Mouse (Mus musculus): ENCODE results near the gene Ncan. TPM values are rescaled to one million over a fixed set of nuclear protein-coding genes. Genes with fewer than 3 reads are reported as not detected.

Gene Ncan
- total RNA-seq, 2 experiments from 2014 or later: not detected

- ATAC-seq (ENCODE audit: poor library complexity, severe bottlenecking): no peak
Measured at GRCm38 (mm10) chr8:70129309-70129952, 8.8 kb upstream of the Ncan start.

DNA sequence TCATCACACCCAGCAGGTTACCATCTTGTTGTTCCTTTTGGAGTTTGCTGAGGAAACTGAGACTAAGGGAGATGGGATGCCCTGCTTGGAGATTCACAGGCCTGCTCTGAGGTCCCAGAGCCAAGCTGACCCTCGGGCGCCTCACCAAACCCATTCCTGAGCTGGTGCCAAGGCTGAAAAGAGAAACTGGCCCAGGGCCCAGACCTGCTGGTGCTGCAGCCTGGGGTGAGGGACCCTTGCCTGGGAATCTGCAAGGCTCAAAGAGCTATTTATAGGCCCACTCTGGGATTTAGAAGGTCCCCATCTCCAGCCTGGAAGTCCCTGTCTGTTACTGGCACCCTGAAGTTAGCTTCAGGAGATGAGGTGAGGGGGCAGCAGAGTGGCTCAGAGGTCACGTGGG is 7.8 kb upstream of the Ncan start:
- no peak for ATAC-seq (ENCODE audit: poor library complexity, severe bottlenecking)

- ATAC-seq (ENCODE audit: poor library complexity, severe bottlenecking): no peak
Measured at GRCm38 (mm10) chr8:70124992-70125391, 4.3 kb upstream of the Ncan start.

GRCm38 (mm10) chr8:70122863-70123262 is 2.2 kb upstream of the Ncan start:
- no peak for ATAC-seq (ENCODE audit: poor library complexity, severe bottlenecking)

DNA sequence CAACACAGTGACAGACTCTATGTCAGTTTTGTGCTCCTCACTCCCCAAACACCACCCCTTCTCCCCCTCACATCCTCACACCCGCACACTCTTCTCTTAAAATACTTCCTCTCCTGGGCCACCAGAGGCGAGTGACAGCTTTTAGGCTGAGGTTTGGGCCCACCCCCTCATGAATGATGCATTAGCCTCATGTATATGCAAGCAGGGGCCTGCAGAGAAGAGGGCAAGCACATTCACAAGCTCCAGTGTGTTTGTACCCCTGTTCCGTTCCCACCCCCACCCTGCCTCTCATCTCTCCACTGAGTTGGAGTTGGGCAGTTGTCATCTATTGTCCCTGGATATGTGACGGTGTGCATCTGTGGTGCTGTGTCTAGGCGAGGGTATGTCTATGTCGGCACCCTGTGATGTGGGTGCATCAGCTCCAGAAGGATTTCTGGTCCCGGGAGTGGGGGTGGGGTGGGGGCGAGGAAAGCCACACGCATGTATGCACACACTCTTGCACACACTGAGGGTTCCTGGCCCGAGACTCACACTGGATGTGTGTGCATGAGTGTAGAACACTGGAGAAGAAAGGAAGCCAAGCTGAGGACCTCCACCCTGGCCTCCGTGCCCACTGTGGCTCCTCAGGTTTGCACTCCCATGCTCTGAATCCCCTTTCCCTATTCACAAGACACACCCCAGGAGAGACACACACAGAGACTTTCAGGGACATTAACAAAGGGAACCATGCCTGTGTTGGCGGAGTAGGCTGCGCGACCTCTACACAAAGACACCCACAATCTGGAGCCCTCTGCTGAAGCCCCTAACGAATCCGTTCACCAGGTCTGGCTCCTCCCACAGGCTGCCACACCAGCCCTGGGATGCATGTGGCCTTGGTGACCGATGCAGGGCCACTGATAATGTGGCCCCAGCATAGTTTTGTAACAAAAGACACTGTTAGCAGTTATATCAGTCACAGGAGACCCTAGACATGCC is 1.7 kb downstream of the Ncan start:
- no peak for ATAC-seq (ENCODE audit: poor library complexity, severe bottlenecking)

DNA sequence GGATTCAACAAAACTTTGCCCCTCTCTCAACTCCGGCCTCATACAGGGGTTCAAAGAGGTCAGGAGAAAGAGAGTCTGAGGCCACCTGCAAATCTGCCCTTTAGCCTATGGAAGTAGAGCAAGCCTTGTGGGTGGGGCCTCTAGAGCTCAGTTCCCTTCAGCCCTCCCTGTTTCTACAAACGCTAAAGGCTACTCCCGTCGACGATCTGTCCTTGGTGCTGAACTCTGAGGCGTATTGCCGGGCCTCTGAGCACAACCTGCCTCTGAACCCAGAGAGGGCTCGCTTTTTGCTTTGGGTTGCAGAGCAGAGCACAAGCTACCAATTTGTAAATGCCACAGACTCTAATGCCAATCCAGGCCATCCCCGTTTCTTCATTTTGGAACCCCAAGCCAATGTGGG is 3.1 kb downstream of the Ncan start:
- no peak for ATAC-seq (ENCODE audit: poor library complexity, severe bottlenecking)

DNA sequence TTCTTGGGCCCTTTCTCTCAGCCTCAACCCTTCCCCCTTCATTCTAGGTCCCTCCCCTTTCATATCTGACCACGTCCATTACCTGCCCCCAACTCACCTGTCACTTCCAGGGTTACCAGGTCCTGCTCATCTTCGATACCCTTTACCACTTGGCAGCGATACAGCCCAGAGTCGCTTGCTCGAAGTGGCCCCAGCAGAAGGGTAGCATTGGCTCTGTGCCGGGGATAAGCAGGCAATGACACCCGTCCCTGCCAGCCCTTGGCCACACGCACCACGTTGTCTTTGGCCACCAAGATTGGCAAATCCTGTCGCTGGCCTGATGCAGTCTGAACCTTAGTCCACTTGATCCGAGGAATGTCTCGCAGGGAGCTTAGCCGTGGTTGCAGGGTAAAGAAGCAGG is 5.8 kb downstream of the Ncan start:
- ATAC-seq (ENCODE audit: poor library complexity, severe bottlenecking): no peak

DNA sequence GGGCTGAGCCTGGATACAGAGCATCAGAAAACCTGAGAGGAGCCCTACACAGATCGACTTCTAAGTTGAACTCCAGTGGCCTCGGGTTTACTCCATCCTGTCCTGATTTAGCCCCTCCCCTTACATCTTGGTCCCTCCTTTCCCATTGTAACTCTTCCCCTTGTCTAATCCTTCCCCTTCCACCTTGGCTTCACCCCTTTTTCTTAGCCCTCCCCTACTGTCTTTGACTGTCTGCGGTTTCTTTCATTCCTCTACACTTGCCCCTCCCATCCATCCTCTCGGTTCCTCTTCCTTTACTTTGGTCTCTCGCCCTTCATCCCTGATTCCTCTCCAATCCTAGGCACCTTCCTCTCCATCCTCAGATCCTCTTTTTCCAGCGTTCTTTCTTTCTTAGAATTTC is 6.2 kb downstream of the Ncan start:
- ATAC-seq (ENCODE audit: poor library complexity, severe bottlenecking): peak; percentile 64

- ATAC-seq (ENCODE audit: poor library complexity, severe bottlenecking): no peak
Measured at GRCm38 (mm10) chr8:70112401-70113016, 8.2 kb downstream of the Ncan start.

DNA sequence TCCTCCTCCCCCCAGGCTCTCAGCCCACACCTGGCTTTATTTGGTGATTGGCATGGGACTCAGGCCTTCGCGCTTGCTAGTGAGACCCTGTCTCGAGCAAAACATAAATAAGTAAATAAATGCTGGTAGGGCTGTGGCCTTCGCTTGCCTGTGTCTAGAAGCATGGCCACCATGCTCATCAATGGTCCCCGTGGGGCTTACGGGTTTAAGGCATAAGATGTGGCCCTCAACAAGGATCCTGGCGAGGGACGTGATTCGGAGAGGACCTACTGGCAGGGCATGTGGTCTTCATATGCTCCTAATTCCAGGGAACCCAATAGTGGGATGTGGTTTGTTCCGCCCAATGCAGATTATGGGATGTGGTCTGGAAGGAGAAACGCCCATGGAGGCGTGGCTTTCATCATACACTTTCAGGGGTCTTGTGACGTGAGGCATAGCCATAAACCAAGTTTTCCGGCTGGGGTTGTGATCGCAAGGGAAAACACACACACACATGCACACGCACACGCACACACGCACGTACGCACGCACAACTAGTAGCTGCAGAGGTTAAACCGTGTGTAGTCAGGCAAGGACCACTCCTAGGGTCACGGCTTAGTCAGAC is 9.4 kb downstream of the Ncan start:
- no peak for ATAC-seq (ENCODE audit: poor library complexity, severe bottlenecking)

DNA sequence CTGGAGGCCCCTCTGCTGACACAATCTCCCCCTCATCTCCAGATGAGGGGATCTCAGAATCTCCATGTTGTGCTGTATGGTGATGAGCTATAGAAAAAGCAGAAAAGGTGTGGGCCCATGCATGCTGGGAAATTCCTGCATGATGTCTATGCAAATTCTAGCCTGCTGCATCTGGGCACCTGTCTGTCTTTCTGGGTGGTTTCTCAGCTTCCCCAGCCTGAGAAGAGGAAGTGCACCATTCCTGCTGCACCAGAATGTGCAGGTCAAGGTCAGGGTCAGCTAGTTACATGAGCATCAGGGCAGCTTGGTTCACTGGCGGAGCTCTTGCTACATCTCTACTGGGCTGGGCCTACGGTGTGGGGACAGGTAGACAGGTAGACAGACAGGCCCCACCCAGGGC is 10.2 kb downstream of the Ncan start:
- ATAC-seq (ENCODE audit: poor library complexity, severe bottlenecking): no peak

DNA sequence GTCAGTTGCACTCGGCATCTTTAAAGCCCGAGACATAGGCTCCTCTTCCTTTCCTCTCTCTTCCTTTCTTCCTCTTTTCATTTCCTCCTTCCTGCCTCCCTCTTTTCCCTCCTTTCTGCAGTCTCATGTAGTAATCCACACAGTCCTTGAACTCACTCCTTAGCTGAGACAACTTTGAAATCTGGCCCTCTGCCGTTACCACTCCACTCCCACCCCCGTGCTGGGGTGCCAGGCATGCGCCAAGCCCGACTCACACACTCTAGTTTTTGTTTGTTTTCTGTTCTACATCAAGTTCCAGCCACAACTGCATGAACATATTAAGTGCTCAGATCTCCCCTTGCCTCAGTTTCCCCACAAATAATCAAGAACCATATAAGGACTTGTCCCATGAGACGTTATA is 15.8 kb downstream of the Ncan start:
- ATAC-seq (ENCODE audit: poor library complexity, severe bottlenecking): no peak

- ATAC-seq (ENCODE audit: poor library complexity, severe bottlenecking): peak; percentile 87
Measured at GRCm38 (mm10) chr8:70104506-70104905, 16.2 kb downstream of the Ncan start.

- ATAC-seq (ENCODE audit: poor library complexity, severe bottlenecking): no peak
Measured at GRCm38 (mm10) chr8:70100241-70100640, 20.4 kb downstream of the Ncan start.

- ATAC-seq (ENCODE audit: poor library complexity, severe bottlenecking): no peak
Measured at GRCm38 (mm10) chr8:70099276-70099675, 21.4 kb downstream of the Ncan start.

- no peak for ATAC-seq (ENCODE audit: poor library complexity, severe bottlenecking)
Measured at GRCm38 (mm10) chr8:70092786-70093185, 27.9 kb downstream of the Ncan start.

DNA sequence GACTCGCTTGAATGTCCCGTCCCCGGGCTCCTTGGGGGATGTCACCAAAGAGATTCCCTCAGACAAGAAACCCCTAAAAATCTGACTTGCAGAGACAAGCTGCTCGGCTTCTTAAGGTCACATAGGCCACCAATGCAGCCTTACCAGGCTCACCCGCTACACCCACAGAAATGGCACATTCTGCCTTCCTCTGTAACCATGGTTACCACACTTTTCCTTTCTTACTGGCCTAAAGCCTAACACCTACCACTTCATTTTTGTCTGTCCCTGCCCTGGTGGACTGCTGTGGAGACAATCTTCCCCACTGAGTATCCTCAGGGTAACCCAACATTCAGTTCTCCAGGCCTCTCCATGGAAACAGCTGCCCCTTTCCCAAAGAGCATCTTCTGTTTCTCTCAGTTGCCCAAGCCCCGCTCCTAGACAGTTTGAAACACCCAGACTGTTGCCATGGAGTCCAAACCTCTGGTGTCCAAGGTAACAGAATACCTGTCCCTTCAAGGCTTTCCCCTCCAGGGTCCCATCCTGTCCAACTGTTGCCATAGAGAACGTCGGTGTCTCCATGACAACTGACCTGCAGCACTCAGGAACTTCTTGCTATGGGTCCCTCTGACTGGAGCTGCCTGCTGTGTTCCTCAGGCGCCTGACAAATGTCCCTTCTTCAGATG is 31.2 kb downstream of the Ncan start:
- ATAC-seq (ENCODE audit: poor library complexity, severe bottlenecking): no peak

DNA sequence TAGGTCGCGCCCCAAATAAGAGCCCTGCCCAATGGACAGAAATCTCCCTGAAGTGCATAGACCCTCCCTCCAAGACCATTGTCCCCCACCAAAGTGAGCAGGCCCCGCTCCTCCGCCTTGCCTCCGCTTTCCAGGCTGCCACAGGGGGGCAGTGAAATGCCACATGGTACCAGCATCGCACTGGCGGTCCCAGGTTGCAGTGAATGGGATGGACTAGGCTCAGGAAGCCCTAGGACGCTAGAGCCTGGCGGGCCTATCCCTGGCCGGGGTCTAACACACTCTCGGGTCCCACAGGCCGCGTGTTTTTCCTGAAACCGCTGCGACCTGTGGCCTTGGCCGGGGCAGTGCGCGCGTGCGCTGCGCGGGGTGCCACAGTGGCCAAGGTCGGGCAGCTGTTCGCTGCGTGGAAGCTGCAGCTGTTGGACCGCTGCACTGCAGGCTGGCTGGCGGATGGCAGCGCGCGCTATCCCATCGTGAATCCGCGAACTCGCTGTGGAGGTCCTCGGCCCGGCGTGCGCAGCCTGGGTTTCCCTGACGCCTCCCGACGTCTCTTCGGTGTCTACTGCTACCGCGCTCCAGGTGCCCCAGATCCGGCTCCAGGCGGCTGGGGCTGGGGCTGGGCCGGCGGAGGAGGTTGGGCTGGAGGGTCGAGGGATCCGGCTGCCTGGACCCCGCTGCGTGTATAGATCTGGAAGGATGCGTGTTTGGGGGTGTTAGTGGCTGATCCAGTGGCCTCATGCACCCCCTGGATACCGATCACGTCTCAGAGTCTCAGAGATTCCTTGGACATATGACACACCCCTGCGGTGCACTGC is 32.6 kb downstream of the Ncan start:
- no peak for ATAC-seq (ENCODE audit: poor library complexity, severe bottlenecking)

DNA sequence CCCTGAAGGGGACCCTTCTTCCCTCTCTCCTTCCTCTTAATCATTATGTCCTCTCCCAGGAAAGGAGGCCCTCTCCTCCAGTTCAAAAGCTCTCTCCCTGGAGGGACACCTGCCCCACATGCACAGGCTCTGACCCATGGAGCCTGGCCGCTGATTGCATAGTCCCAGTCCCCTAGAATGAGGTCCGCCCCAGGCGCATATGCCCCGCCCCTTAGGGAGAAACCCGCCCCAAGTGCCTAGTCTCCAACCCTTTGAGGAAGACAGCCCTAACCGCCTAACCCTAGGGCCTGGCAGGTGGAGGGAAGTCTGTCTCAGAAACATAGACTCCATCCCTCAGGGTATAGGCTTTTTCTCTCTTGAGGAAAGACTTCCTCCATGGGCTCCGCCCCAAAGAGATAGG is 33.4 kb downstream of the Ncan start:
- no peak for ATAC-seq (ENCODE audit: poor library complexity, severe bottlenecking)

DNA sequence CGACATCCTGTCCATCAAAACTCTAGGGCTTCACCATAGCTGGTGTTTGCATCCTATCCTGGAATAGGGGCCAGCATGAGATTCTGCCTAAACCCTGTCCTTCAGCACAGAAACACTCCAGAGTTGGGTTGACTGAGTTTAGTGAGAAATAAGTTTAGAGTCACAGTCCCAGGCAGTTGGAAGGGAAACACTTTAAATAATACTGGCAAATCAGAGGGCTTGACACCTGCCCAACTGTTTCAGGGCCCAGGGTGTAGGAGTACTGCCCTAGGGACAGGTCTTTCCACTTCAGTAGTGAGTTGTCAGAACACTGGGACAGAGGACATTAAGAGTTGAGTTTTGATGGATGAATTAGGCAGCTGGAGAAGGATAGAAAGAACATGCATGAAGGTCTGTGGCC is 34.5 kb downstream of the Ncan start:
- no peak for ATAC-seq (ENCODE audit: poor library complexity, severe bottlenecking)

Measured in megakaryocyte, adult 5-6 weeks (primary cell).